Mouse (Mus musculus) cortical plate, adult 2 months (tissue): ENCODE data around the gene Uap1l1. TPM values are rescaled to one million over a fixed set of nuclear protein-coding genes. Genes with fewer than 3 reads are reported as not detected.

Source experiments
- H3K27ac ChIP-seq: fragments of 200-500 bp; 2 replicates; pipeline ENCODE4 v1.5.1; 2012; ENCODE audit warnings: low read length, control low read depth, inconsistent platforms; ENCODE audit not compliant: insufficient read depth
- H3K4me1 ChIP-seq: fragments of 200-500 bp; 2 replicates; pipeline ENCODE4 v1.6.1; 2011; ENCODE audit warnings: low read length; ENCODE audit not compliant: control insufficient read depth, insufficient read depth
- H3K4me3 ChIP-seq: fragments of 200-500 bp; 2 replicates; pipeline ENCODE4 v1.5.1; 2011; ENCODE audit warnings: mild to moderate bottlenecking, low read length, control low read depth; ENCODE audit not compliant: insufficient read depth
- CTCF ChIP-seq: fragments of 200-500 bp; IDR thresholded peaks from 2 replicates; pipeline ENCODE4 v1.5.1; 2011; ENCODE audit warnings: mild to moderate bottlenecking, control low read depth, low read length; ENCODE audit not compliant: insufficient read depth; ENCODE audit errors: extremely low read depth
- POLR2A ChIP-seq: fragments of 200-500 bp; IDR thresholded peaks from 2 replicates; pipeline ENCODE4 v1.6.1; 2011; ENCODE audit warnings: mild to moderate bottlenecking, low read length, control low read depth; ENCODE audit not compliant: insufficient read depth; ENCODE audit errors: extremely low read depth
- polyA plus RNA-seq: library from polyadenylated mRNA; depleted of rRNA; stranded (reverse); fragments of >200 nt; gene quantifications from 2 replicates; pipeline ENCODE4 v1.2.3, GENCODE M21; 2012

The Uap1l1 gene
- polyA plus RNA-seq, 1 experiment, result 16.6 TPM

- H3K4me1 ChIP-seq, result peaks cover 7% of the 10 kb centered on the region
- no peak overlapping the region for H3K4me3 ChIP-seq
- TF ChIP-seq CTCF (no peak), POLR2A (no peak)
- H3K27ac ChIP-seq, result no peak overlapping the region
Measured at GRCm38 (mm10) chr2:25350701-25351100, 14.8 kb downstream of the Uap1l1 start.

GRCm38 (mm10) chr2:25349499-25349898 lies 16.0 kb downstream of the Uap1l1 start:
- H3K27ac ChIP-seq, result no peak overlapping the region
- TF ChIP-seq POLR2A (no peak), CTCF (no peak)
- H3K4me1 ChIP-seq, result no peaks in the 10 kb centered on the region
- no peak overlapping the region for H3K4me3 ChIP-seq

- TF ChIP-seq CTCF (no peak), POLR2A (no peak)
- Histone ChIP-seq H3K4me1 (no peaks in the 10 kb centered on the region), H3K4me3 (no peak overlapping the region), H3K27ac (no peak overlapping the region)
Measured at GRCm38 (mm10) chr2:25348162-25348561, 17.3 kb downstream of the Uap1l1 start.

- no peak overlapping the region for H3K27ac ChIP-seq
- TF ChIP-seq CTCF (no peak), POLR2A (no peak)
- H3K4me1 ChIP-seq, result no peaks in the 10 kb centered on the region; the same call in 1 of the 2 replicates
Measured at GRCm38 (mm10) chr2:25338303-25338702, 27.2 kb downstream of the Uap1l1 start.

DNA sequence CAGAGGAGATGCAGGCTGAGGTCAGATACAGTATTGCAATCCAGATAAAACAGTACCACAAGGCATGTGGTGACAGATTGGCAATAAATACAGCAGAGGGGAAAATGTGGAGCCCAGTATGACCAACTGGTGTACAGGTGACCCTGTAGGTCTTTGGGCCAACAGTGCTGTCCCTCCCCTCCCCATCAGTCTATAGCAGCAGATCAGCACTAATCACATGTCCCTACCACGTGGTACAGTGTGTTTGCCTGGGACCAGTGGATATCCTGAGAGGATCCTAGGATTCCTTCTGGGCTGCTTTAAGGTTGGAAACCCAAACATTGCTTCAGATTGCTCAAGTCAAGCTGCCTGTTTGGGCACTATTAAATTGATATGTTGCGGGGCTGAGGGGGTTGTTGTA lies 31.9 kb downstream of the Uap1l1 start:
- Histone ChIP-seq H3K4me3 (peak overlapping the region; percentile 46; the same call in 1 of the 2 replicates), H3K4me1 (peaks cover 2% of the 10 kb centered on the region; the same call in 1 of the 2 replicates), H3K27ac (no peak overlapping the region)
- TF ChIP-seq CTCF (no peak), POLR2A (no peak)

More at GRCm38 (mm10) chr2:25338303-25338702, 27.2 kb downstream of the Uap1l1 start:
- H3K4me3 ChIP-seq, result no peak overlapping the region

DNA sequence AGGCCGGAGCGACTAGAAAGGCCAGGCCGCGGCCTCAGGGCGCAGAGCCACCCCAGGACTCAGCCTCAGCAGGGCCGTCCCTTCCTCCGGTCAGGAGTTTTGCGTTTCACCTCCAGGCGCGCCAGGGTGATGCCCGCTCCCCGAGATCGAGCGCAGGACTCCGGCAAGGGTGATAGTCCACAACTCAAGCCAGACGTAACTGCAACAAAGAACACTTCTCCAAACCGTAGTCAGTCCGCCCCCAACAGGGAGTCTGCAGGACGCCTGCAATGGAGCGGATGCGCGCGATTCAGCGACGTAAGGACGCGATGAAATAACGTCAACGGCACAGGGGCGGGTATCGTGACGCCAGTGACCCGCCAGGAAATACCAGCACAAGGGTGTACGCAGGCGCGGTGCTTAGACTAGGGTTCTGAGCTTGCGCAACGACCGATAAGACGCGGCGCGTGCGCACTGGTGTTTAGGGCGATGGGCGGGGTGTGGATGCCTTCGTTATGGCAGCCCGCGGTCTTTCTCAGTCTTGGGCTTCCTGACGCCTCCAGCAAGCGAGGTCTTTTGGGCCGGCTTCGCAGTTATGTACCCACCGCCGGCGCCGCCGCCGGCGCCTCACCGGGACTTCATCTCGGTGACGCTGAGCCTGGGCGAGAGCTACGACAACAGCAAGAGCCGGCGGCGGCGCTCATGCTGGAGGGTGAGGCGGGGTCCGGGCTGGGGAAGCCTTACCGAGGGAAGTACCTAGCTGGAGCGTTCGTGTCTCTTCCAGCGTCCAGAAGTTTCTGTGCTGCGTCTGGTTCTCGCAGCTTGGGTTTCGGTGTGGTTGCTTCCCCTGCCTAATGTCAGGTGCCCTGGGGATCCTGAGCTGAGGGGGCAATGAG lies 33.0 kb downstream of the Uap1l1 start, which contains the start of gene Man1b1:
Gene Man1b1 (plus strand): TSS at position 53 of the 875 bp plus-strand sequence.
- peaks cover 2% of the 10 kb centered on the region; the same call in 1 of the 2 replicates for H3K4me1 ChIP-seq
- H3K27ac ChIP-seq, result 0 out of 2 replicates have a peak within 1 kb of the TSS, but pooled peaks have one; percentile 4
- TF ChIP-seq CTCF (no peak), POLR2A (peak; percentile 92)
- peak within 1 kb of the TSS; percentile 46 for H3K4me3 ChIP-seq

- Histone ChIP-seq H3K4me3 (peak overlapping the region; percentile 46), H3K27ac (no peak overlapping the region), H3K4me1 (peaks cover 2% of the 10 kb centered on the region; the same call in 1 of the 2 replicates)
- TF ChIP-seq POLR2A (no peak), CTCF (no peak)
Measured at GRCm38 (mm10) chr2:25331470-25331869, 34.0 kb downstream of the Uap1l1 start.

- H3K27ac ChIP-seq, result no peak overlapping the region
- no peak overlapping the region for H3K4me3 ChIP-seq
- no peak for TF ChIP-seq POLR2A
- peak; percentile 55 for TF ChIP-seq CTCF
Measured at GRCm38 (mm10) chr2:25328440-25328839, 37.0 kb downstream of the Uap1l1 start.

GRCm38 (mm10) chr2:25326036-25326435 lies 39.4 kb downstream of the Uap1l1 start:
- TF ChIP-seq CTCF (no peak), POLR2A (no peak)
- Histone ChIP-seq H3K27ac (no peak overlapping the region), H3K4me3 (no peak overlapping the region), H3K4me1 (no peaks in the 10 kb centered on the region)

More at GRCm38 (mm10) chr2:25328440-25328839, 37.0 kb downstream of the Uap1l1 start:
- H3K4me1 ChIP-seq, result peaks cover 2% of the 10 kb centered on the region; the same call in 1 of the 2 replicates
